Mouse (Mus musculus) layer of hippocampus, adult 6 months (tissue): Measurements from ENCODE around the gene Exd2. TPM values are rescaled to one million over a fixed set of nuclear protein-coding genes. Genes with fewer than 3 reads are reported as not detected.

Source experiments
- long read RNA-seq, 2 experiments: library from polyadenylated mRNA; unstranded; transcript quantifications; one replicate each; pipeline ENCODE4 v2.0.0; 2019 to 2020
- polyA plus RNA-seq: library from polyadenylated mRNA; unstranded; fragments of <200 nt; fragmentation: Nextera tagmentation; gene quantifications from 2 replicates; pipeline ENCODE4 v1.2.3, GENCODE M21; 2021

Gene Exd2
- 30.5 and 35.1 TPM in 2 replicates for polyA plus RNA-seq
- long read RNA-seq, experiment 1, full-length matches to known transcripts = 54 of 79 reads
- long read RNA-seq, experiment 1, partial matches to known transcripts = 21 of 79 reads
- long read RNA-seq, experiment 1, other reads (novel, unspliced or antisense) = 4 of 79 reads
- long read RNA-seq, experiment 2, full-length matches to known transcripts = 347 of 428 reads
- long read RNA-seq, experiment 2, partial matches to known transcripts = 37 of 428 reads
- long read RNA-seq, experiment 2, other reads (novel, unspliced or antisense) = 44 of 428 reads

GRCm38 (mm10) chr12:80462942-80463651, at the start of gene Exd2:
Gene Exd2 (plus strand): TSS chr12:80463095.

GRCm38 (mm10) chr12:80436336-80436976, 26.4 kb upstream of the Exd2 start, which contains the start of gene Dcaf5:
Gene Dcaf5 (minus strand): TSS chr12:80436601.

DNA sequence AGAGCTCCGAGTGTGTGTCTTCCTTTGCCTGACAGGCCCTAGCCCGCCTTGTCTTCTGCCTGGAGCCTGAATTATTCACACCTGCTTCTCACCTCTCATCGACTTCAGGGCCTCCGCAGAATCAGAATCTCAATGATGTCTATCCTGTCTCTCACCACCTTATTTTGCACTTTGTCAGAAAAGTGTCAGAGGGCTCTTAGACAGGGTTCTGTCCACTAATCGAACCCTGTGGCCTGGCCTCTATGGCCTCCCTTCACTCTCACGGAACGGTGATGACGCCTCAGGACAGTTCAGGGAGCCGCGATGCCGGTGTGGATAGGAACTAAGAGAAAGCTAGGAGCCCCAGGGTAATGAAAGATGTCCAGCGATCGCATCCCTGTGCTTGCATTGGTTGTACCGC, 55.1 kb downstream of the Exd2 start, which contains the start of gene Galnt16:
TSS of gene Galnt16 (plus strand) at position 301 of the 400 bp plus-strand sequence.

Other genes with a start within 250 kb of the Exd2 start
- gene Actn1, start 202.7 kb upstream of the Exd2 start, polyA plus RNA-seq = 1.9 and 2.3 TPM in 2 replicates
- 10.7 and 13.3 TPM in 2 replicates for gene Dcaf5, start 26.5 kb upstream of the Exd2 start, polyA plus RNA-seq
- gene Galnt16, start 55.2 kb downstream of the Exd2 start, polyA plus RNA-seq = 40.9 and 41.1 TPM in 2 replicates
- gene Slc39a9, start 180.8 kb downstream of the Exd2 start, polyA plus RNA-seq = 23.9 and 25.0 TPM in 2 replicates
- 178 and 232 TPM in 2 replicates for gene Erh, start 181.2 kb downstream of the Exd2 start, polyA plus RNA-seq
- 1.0 and 1.1 TPM in 2 replicates for gene Plekhd1, start 229.5 kb downstream of the Exd2 start, polyA plus RNA-seq